Mouse (Mus musculus) cerebellum, postnatal 14 days (tissue): ENCODE data around the gene Wasl.

Experiments
- DNase-seq, 2 experiments: peaks; one replicate each; pipeline ENCODE4 v3.0.0; 2021; ENCODE audit warnings: mixed read lengths in 2 of 2

Gene Wasl

GRCm38 (mm10) chr6:24602993-24603392 is 61.8 kb downstream of the Wasl start:
- no peak for DNase-seq

- DNase-seq = no peak
These were observed 62.5 kb downstream of the Wasl start for GRCm38 (mm10) chr6:24602351-24602750.

GRCm38 (mm10) chr6:24601668-24602067 is 63.1 kb downstream of the Wasl start:
- DNase-seq = no peak

- DNase-seq = no peak
These were observed 64.1 kb downstream of the Wasl start for GRCm38 (mm10) chr6:24600726-24601125.

GRCm38 (mm10) chr6:24600134-24600533 is 64.7 kb downstream of the Wasl start:
- no peak for DNase-seq

GRCm38 (mm10) chr6:24599639-24600038 is 65.2 kb downstream of the Wasl start:
- no peak for DNase-seq

- DNase-seq = no peak
These were observed 65.6 kb downstream of the Wasl start for GRCm38 (mm10) chr6:24599179-24599578.

- DNase-seq = no peak
These were observed 67.3 kb downstream of the Wasl start, which contains the start of gene Lmod2 for GRCm38 (mm10) chr6:24597500-24597899. Gene Lmod2 (plus strand): TSS chr6:24597762.

- no peak for DNase-seq
These were observed 73.1 kb downstream of the Wasl start for GRCm38 (mm10) chr6:24591525-24592218.

GRCm38 (mm10) chr6:24590282-24590681 is 74.5 kb downstream of the Wasl start:
- no peak for DNase-seq

GRCm38 (mm10) chr6:24586885-24587284 is 77.9 kb downstream of the Wasl start:
- peak; percentile 25 to 35 for DNase-seq

- no peak for DNase-seq
These were observed 79.1 kb downstream of the Wasl start for GRCm38 (mm10) chr6:24585431-24586310.

- DNase-seq = no peak
These were observed 81.4 kb downstream of the Wasl start for GRCm38 (mm10) chr6:24583456-24583855.

- DNase-seq = no peak
These were observed 91.5 kb downstream of the Wasl start for GRCm38 (mm10) chr6:24573319-24573718.

GRCm38 (mm10) chr6:24572431-24572830 is 92.4 kb downstream of the Wasl start:
- DNase-seq = no peak

- no peak for DNase-seq
These were observed 93.7 kb downstream of the Wasl start for GRCm38 (mm10) chr6:24571126-24571525.

GRCm38 (mm10) chr6:24570278-24570677 is 94.5 kb downstream of the Wasl start:
- DNase-seq = no peak

- no peak for DNase-seq
These were observed 95.1 kb downstream of the Wasl start for GRCm38 (mm10) chr6:24569711-24570110.

GRCm38 (mm10) chr6:24568963-24569362 is 95.8 kb downstream of the Wasl start:
- DNase-seq = no peak

GRCm38 (mm10) chr6:24564886-24565285 is 99.9 kb downstream of the Wasl start:
- DNase-seq = peak in 1 of 2 experiments; percentile 56

- peak; percentile 54 to 64 for DNase-seq
These were observed 100.7 kb downstream of the Wasl start for GRCm38 (mm10) chr6:24564081-24564480.
